Mouse (Mus musculus): ENCODE data around the gene Fat3.

Fat3 gene

DNA sequence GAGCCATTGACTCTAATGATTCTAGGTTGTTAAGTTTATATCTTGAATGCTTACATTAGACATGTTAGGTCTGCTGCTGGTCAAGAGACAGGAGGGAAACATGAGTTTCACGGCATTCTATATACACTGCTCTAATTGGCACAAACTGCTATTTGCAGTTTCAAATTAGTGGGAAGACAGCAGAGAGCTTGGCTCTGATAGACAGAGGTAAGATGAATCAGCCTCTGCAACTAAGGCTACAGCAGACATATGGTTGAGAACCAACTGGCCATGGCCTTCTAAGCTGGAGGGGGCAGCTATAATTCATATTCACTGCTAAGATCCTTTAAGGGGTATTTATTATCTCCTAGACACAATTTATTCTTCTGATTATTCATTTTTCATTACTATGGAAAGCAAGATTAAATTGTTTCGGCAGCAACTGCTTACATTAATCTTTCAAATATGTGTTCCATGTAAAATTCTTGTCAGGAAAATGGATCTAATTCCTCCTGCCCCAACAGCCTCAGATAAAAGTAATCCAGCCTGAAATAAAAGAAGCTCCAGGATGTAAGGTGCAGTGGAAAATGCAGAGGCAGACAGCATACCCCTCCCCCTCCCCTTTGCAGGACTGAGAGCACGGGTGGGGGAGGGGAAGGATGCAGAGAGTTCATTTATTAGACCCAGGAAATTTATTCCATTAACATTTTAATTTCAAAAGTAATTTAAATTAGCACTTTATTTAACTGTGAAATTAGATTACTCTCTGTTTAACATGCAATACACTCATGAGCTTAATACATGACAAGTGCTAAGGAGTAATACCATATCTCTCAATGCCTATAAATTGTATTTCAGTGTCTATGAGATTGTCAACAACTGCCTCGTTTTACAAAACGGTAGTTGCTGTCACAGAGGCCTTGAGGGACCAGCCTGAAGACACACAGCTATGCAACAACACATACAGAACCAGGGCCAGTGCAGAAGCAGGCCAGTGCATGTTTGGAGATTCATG is 189.9 kb downstream of the Fat3 start:
- in situ Hi-C loops (cut with MboI, MseI), result no loop called here

DNA sequence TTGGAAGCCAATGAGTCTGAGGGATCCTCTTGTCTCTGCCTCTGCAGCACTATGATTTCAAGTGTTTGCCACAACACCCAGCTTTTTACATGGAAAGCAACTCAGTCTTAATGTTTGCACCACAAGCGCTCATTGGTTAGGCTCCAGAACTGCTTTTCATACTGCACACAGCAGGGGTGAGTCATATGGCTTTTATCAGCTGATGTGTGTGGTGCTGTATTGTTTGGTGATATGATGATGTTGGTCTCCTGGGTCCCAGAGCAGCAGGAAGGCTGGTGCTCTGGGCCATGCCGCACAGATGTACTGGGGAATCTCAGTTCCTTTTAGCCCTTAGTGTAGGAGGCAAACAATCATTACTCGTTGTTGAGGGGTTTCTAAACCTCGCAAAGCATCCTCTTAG is 190.8 kb downstream of the Fat3 start:
- in situ Hi-C loops (cut with MboI, MseI), result no loop called here

GRCm38 (mm10) chr9:16307789-16308188 is 193.3 kb downstream of the Fat3 start:
- in situ Hi-C loops (cut with MboI, MseI), result no loop called here

DNA sequence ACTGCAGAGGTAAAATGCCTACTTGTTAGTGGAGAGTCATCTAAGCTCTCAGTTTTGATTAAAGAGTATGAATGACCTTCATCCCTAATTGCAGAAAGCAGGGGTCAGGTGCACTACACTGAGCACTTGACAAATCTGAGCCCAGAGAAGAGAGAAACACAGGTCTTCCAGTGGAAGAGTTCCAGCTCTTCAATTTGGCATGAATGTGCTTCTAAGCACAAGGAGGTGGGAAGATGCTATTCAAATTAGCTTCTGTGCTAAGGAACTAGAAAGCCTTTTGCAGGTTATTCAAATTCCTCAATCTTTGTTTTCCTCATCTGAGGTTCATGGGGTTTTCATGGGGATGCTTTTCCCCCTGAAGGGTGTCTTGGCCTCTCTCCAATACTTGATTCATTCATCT is 194.9 kb downstream of the Fat3 start:
- in situ Hi-C loops (cut with MboI, MseI), result no loop called here

- in situ Hi-C loops (cut with MboI, MseI), result no loop called here
Observed at GRCm38 (mm10) chr9:16305396-16306086, 195.5 kb downstream of the Fat3 start.

- in situ Hi-C loops (cut with MboI, MseI), result no loop called here
Observed at GRCm38 (mm10) chr9:16304949-16305348, 196.1 kb downstream of the Fat3 start.

GRCm38 (mm10) chr9:16302484-16302883 is 198.6 kb downstream of the Fat3 start:
- in situ Hi-C loops (cut with MboI, MseI), result no loop called here

- in situ Hi-C loops (cut with MboI, MseI), result no loop called here
Observed at GRCm38 (mm10) chr9:16297935-16298334, 203.2 kb downstream of the Fat3 start.

GRCm38 (mm10) chr9:16293928-16294806 is 206.9 kb downstream of the Fat3 start:
- in situ Hi-C loops (cut with MboI, MseI), result no loop called here

GRCm38 (mm10) chr9:16292492-16292891 is 208.6 kb downstream of the Fat3 start:
- in situ Hi-C loops (cut with MboI, MseI), result no loop called here

GRCm38 (mm10) chr9:16290911-16291310 is 210.2 kb downstream of the Fat3 start:
- in situ Hi-C loops (cut with MboI, MseI), result no loop called here

DNA sequence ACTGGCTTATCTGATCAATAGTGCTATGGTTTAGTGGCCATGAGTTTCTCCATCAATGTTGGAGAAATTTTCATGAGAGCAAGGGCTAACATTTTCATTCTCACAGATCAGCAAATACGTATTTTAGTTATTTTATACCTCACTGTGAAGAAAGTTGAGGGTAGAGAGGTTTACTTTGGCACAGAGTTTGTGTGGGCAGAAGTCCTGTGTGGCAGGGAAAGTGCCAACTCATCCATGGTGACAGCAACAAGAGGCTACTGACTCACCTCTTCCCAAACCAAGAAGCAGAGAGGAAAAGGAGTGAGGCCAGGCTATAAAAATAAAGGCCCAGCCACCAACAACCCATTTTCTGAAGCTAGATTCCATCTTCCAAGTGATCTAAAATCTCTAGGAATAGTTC is 218.1 kb downstream of the Fat3 start:
- in situ Hi-C loops (cut with MboI, MseI), result no loop called here

DNA sequence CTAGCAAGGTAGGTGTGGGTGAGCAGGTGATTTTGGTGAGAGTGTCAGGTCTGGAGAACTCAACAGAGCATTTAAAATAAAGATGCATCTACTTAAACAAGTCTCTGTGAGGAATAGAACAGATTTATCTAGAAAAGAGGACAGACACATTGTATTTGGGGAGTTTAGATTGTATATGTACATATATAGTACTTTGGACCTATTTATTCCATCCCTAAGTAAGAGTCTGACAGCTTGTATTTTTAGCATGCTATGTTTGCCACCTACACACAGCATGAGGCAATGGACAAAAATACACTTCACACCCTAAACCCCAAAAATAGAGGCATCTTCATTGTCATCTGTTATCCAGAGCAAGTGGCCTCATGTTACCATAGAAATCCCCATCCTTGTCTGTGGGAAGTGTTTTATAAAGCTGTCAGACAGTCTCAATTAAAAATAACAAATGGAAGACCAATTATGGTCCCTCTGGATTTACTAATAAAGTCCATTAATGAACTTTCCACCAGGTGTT is 218.7 kb downstream of the Fat3 start:
- in situ Hi-C loops (cut with MboI, MseI), result no loop called here

DNA sequence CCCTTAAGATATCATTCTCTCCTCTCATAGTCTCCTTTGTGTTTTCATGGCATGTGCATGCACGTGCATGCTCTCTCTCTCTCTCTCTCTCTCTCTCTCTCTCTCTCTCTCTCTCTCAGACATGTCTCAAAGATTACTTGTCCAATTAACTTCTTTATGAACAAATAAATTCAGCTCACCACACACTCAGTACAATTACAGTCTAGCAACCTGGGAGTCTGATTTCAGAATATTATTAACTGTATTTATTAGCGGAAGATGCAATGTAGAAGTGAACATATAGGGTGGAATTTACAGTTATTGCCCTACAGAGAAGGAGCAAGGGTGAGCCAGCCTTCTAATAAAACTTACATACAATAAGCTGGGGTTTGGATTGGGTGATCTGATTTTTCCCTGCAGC is 225.5 kb downstream of the Fat3 start:
- in situ Hi-C loops (cut with MboI, MseI), result no loop called here

DNA sequence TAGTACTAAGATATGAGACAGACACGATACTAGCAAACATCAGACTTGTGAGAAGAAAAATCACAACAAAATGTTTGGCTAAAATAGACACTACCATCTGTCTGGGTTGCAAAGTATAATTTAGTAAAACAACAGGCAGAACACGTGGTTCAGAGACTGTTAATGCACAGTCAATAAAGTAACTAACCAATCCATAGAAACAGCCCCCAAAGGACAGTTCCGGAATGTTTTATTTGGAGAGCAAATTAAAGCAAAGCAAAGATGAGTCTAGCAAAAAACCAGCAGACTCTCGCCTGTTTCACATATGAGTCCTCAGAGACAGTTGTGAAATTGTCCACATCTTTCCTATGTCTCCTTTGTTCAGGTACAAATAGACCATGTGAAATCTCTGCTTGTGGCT is 227.0 kb downstream of the Fat3 start:
- in situ Hi-C loops (cut with MboI, MseI), result no loop called here

- in situ Hi-C loops (cut with MboI, MseI), result no loop called here
Observed at GRCm38 (mm10) chr9:16272810-16273209, 228.3 kb downstream of the Fat3 start.

GRCm38 (mm10) chr9:16270768-16271114 is 230.3 kb downstream of the Fat3 start:
- in situ Hi-C loops (cut with MboI, MseI), result no loop called here

DNA sequence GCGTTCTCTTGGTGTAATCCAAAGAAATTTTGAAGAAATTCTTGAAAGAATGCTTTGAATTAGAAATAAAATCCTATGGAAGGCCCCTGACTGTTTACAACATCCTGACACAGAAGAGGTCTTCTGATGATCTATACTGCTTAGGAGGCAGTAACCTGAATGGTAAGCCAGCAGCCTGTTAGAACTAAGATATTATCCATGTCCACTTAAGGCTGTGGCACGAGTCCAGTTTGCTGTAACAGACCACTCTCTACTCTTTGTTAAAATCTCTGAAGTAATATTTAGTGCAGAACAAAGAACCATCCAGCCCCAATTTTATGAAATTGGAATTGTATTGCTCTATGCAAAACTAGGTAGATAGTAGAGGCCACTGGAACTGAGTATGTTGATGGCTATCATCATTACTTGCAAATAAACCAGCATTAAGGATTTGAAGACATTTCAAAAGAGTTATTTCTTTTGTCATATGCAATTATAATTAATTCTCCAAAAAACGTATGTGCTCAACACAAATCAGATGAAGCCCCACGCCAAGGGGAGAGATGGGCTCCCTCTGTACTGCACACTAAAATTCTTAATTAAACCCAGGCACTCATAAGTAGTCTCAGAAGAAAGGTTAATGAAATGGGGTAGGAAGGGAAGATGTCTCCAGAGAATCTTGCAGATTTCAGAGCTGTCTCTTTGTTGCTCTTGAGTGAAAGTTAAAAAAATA is 230.9 kb downstream of the Fat3 start:
- in situ Hi-C loops (cut with MboI, MseI), result no loop called here

DNA sequence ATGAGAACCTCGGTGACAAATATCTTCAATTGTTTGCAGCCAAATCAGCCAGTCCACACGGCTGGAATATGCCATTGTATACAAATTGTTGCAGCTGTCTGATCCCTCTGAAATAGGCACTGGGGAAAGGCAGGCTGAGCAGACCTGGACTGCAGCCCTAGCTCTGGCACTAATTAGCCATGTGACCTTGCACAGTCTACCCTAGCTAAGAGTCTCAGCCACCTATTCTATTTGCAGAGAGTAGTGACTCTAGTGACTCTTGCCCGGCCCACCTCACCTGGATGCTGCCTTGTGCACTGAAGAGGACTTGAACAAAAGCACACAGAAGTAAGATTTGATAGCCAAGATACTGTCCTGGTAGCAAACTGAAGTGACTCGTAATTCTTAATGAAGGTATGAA is 235.6 kb downstream of the Fat3 start:
- in situ Hi-C loops (cut with MboI, MseI), result no loop called here

GRCm38 (mm10) chr9:16257241-16257840 is 243.7 kb downstream of the Fat3 start:
- in situ Hi-C loops (cut with MboI, MseI), result no loop called here

Data from T-helper 2 cell (primary cell).